Mouse (Mus musculus): ENCODE measurements at regions not wholly inside any gene's neighbourhood (a gene's known extent, or its start where the extent isn't known, plus 50 kb on each side); places are given as distances from the start of the nearest gene placed in this dataset.

DNA sequence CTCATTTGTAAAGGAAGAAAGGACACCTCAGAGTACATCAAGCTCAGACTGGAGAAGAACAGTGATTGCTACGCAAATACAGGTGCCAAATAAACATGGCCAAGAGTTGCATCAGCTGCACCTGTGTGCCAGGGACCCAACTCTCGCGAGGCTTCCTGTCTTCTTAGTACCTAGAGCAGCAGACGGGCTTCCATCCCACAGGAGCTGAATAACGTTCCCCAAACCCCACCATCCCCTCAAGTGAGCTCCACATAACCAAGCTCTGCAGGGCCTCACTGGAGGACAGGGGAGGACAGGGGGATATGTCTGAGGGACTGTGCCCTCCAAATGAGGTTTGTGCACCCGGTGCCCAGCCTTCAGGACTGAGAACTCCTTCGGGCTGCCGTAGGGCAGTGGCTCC, 305.5 kb downstream of the Cbln4 start:
- Histone ChIP-seq H3K36me3 (ENCODE audit: control insufficient read depth in 1 of 2, insufficient read depth in 2 of 2, low read length in 2 of 2) (no peaks in the 10 kb centered on the region), H3K4me3 (ENCODE audit: control insufficient read depth in 1 of 2, insufficient read depth in 1 of 2, low read depth in 2 of 2, low read length in 2 of 2) (no peak overlapping the region), H3K79me2 (ENCODE audit: control insufficient read depth, insufficient read depth, low read length, poor library complexity) (no peaks in the 10 kb centered on the region), H3K9me3 (replicated peaks; ENCODE audit: insufficient read depth, low read length) (no peaks in the 10 kb centered on the region), H3K4me1 (ENCODE audit: control insufficient read depth in 1 of 2, insufficient read depth in 2 of 2, low read length in 2 of 2) (no peaks in the 10 kb centered on the region), H3K27me3 (ENCODE audit: control insufficient read depth in 1 of 2, insufficient read depth in 2 of 2, low read length in 2 of 2) (no peaks in the 10 kb centered on the region), H3K27ac (ENCODE audit: control insufficient read depth, low read depth, low read length) (no peak overlapping the region), H3K9ac (ENCODE audit: control insufficient read depth, low read depth, low read length, poor library complexity, severe bottlenecking) (no peak overlapping the region)
- TF ChIP-seq EP300 (IDR thresholded peaks at IDR 0.05; ENCODE audit: low read depth in 1 of 2, low read length in 2 of 2) (no peak), TBP (IDR thresholded peaks at IDR 0.05; ENCODE audit: low read depth, low read length) (no peak)
- no peak for DNase-seq (ENCODE audit: low read depth, low spot score)

DNA sequence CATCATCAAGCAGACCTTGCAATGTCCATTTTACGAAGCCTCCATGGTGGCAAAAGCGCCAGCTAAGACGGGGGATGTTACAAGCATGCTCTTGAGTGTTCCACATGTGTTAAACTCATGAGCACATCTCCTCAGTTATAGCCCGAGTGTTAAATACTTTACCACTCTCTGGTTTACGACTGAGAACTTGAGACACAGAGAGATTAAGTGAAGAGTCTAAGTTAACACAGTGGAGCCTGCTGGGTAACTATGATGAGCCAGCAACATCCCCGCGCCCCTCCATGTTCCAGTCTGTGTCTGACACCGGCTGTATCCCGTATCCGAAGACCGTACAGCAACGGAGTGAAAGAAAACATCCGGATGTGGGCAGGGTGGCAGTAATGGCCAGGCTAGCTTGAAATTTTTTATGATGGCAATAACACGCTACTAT, 308.2 kb downstream of the Cbln4 start:
- TF ChIP-seq ELF1 (IDR thresholded peaks at IDR 0.05; ENCODE audit: low read depth, low read length) (no peak), TAL1 (IDR thresholded peaks at IDR 0.05; ENCODE audit: low read length) (no peak)
- Histone ChIP-seq H3K9me3 (replicated peaks; ENCODE audit: insufficient read depth, low read length) (no peaks in the 10 kb centered on the region), H3K79me2 (ENCODE audit: control insufficient read depth, insufficient read depth, low read length, poor library complexity) (no peaks in the 10 kb centered on the region), H3K4me3 (ENCODE audit: control insufficient read depth in 1 of 2, insufficient read depth in 1 of 2, low read depth in 2 of 2, low read length in 2 of 2) (no peak overlapping the region), H3K36me3 (ENCODE audit: control insufficient read depth in 1 of 2, insufficient read depth in 2 of 2, low read length in 2 of 2) (no peaks in the 10 kb centered on the region), H3K27me3 (ENCODE audit: control insufficient read depth in 1 of 2, insufficient read depth in 2 of 2, low read length in 2 of 2) (no peaks in the 10 kb centered on the region), H3K27ac (ENCODE audit: control insufficient read depth, low read depth, low read length) (no peak overlapping the region), H3K4me1 (ENCODE audit: control insufficient read depth in 1 of 2, insufficient read depth in 2 of 2, low read length in 2 of 2) (no peaks in the 10 kb centered on the region), H3K9ac (ENCODE audit: control insufficient read depth, low read depth, low read length, poor library complexity, severe bottlenecking) (no peak overlapping the region)
- DNase-seq (ENCODE audit: low read depth, low spot score): no peak

DNA sequence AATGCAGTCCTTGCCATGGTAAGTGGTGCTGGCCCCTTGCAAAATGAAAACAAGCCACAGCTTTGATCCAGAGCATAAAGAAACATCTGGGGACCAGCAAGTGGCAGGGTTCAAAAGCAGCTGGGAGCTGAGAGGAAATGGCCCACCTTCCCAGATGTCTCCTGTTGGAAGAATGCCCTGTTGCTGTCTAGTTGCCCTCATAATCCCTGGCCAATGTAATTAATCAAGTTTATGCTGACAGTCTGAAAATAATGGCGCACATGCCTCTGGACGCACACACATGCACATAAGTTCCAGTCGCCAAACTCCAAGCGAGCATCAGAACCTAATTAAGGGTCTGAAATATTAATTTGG, 308.7 kb downstream of the Cbln4 start:
- Histone ChIP-seq H3K9ac (ENCODE audit: control insufficient read depth, low read depth, low read length, poor library complexity, severe bottlenecking) (no peak overlapping the region), H3K9me3 (replicated peaks; ENCODE audit: insufficient read depth, low read length) (no peaks in the 10 kb centered on the region), H3K27ac (ENCODE audit: control insufficient read depth, low read depth, low read length) (no peak overlapping the region), H3K36me3 (ENCODE audit: control insufficient read depth in 1 of 2, insufficient read depth in 2 of 2, low read length in 2 of 2) (no peaks in the 10 kb centered on the region), H3K4me1 (ENCODE audit: control insufficient read depth in 1 of 2, insufficient read depth in 2 of 2, low read length in 2 of 2) (no peaks in the 10 kb centered on the region), H3K79me2 (ENCODE audit: control insufficient read depth, insufficient read depth, low read length, poor library complexity) (no peaks in the 10 kb centered on the region), H3K4me3 (ENCODE audit: control insufficient read depth in 1 of 2, insufficient read depth in 1 of 2, low read depth in 2 of 2, low read length in 2 of 2) (no peak overlapping the region), H3K27me3 (ENCODE audit: control insufficient read depth in 1 of 2, insufficient read depth in 2 of 2, low read length in 2 of 2) (no peaks in the 10 kb centered on the region)
- TF ChIP-seq MYC (IDR thresholded peaks at IDR 0.05; ENCODE audit: low read depth, low read length) (no peak), SMC3 (IDR thresholded peaks at IDR 0.05; ENCODE audit: low read depth, low read length) (no peak), BHLHE40 (IDR thresholded peaks at IDR 0.05; ENCODE audit: borderline replicate concordance, low read depth, low read length) (no peak), TAL1 (IDR thresholded peaks at IDR 0.05; ENCODE audit: low read length) (no peak), ZC3H11A (IDR thresholded peaks at IDR 0.05; ENCODE audit: low read depth, low read length) (no peak), ZNF384 (IDR thresholded peaks at IDR 0.05; ENCODE audit: low read depth, low read length) (no peak), HCFC1 (IDR thresholded peaks at IDR 0.05; ENCODE audit: low read depth, low read length) (no peak), GATA1 (IDR thresholded peaks at IDR 0.05; ENCODE audit: low read depth, low read length) (no peak)
- DNase-seq (ENCODE audit: low read depth, low spot score): no peak

Measured in MEL (cell line).